Mouse (Mus musculus) cerebellum, adult 2 months (tissue): ENCODE results near the gene Pygl. TPM values are rescaled to one million over a fixed set of nuclear protein-coding genes. Genes with fewer than 3 reads are reported as not detected.

Experiments used
- DNase-seq, 2 experiments: peaks; one replicate each; pipeline ENCODE4 v3.0.0; 2021
- H3K27ac ChIP-seq: fragments of 200-500 bp; 2 replicates; pipeline ENCODE4 v1.5.1; 2012; ENCODE audit warnings: low read length, control low read depth, inconsistent platforms; ENCODE audit not compliant: insufficient read depth
- H3K27me3 ChIP-seq: fragments of 200-500 bp; 2 replicates; pipeline ENCODE4 v1.6.1; 2012; ENCODE audit warnings: inconsistent platforms, mild to moderate bottlenecking, low read length, moderate library complexity; ENCODE audit not compliant: control insufficient read depth, insufficient read depth
- H3K4me1 ChIP-seq: fragments of 200-500 bp; 2 replicates; pipeline ENCODE4 v1.6.1; 2011; ENCODE audit warnings: low read length; ENCODE audit not compliant: control insufficient read depth, insufficient read depth
- H3K4me3 ChIP-seq: fragments of 200-500 bp; replicated peaks from 2 replicates; pipeline ENCODE3; 2011; ENCODE audit warnings: mild to moderate bottlenecking, low read depth, low read length, control low read depth; ENCODE audit not compliant: insufficient read depth
- CTCF ChIP-seq: fragments of 200-500 bp; IDR thresholded peaks from 2 replicates; pipeline ENCODE4 v1.5.1; 2011; ENCODE audit warnings: low read depth, mild to moderate bottlenecking, control low read depth, low read length, moderate library complexity, borderline replicate concordance; ENCODE audit not compliant: insufficient read depth
- POLR2A ChIP-seq: fragments of 200-500 bp; IDR thresholded peaks from 2 replicates; pipeline ENCODE4 v1.6.1; 2011; ENCODE audit warnings: low read length, control low read depth, borderline replicate concordance; ENCODE audit not compliant: insufficient read depth
- WGBS: fragments of 180-500 bp; shearing (Covaris S2); methylation state at CpG from one replicate; pipeline ENCODE4 v1.1.7; 2018; 5-methylcytosine and 5-hydroxymethylcytosine counted together
- polyA plus RNA-seq: library from polyadenylated mRNA; depleted of rRNA; stranded (reverse); fragments of >200 nt; gene quantifications from 2 replicates; pipeline ENCODE4 v1.2.3, GENCODE M21; 2012

The Pygl gene
- polyA plus RNA-seq, 1 experiment: 1.9 TPM

- DNase-seq: peak; percentile 35 to 37
- 8% methylated on average over 6 of the region's 6 CpGs for WGBS
- Histone ChIP-seq H3K4me1 (no peaks in the 10 kb centered on the region; the same call in 1 of the 2 replicates), H3K4me3 (no peak overlapping the region), H3K27ac (no peak overlapping the region), H3K27me3 (no peaks in the 10 kb centered on the region)
- TF ChIP-seq CTCF: peak; percentile 82
- TF ChIP-seq POLR2A: no peak
Measured at GRCm38 (mm10) chr12:70234411-70234810, 3.1 kb upstream of the Pygl start.

- H3K4me1 ChIP-seq: no peaks in the 10 kb centered on the region; the same call in 1 of the 2 replicates
- H3K4me3 ChIP-seq: no peak overlapping the region
- no peaks in the 10 kb centered on the region for H3K27me3 ChIP-seq
- TF ChIP-seq CTCF (no peak), POLR2A (no peak)
- no peak overlapping the region for H3K27ac ChIP-seq
- 93% methylated on average over 6 of the region's 6 CpGs for WGBS
- no peak for DNase-seq
Measured at GRCm38 (mm10) chr12:70233637-70234315, 2.5 kb upstream of the Pygl start.

GRCm38 (mm10) chr12:70232020-70232544 lies 794 bp upstream of the Pygl start:
- Histone ChIP-seq H3K4me1 (peaks cover 4% of the 10 kb centered on the region), H3K27me3 (no peaks in the 10 kb centered on the region; the same call in 1 of the 2 replicates), H3K4me3 (no peak overlapping the region), H3K27ac (no peak overlapping the region)
- WGBS: 14% methylated on average over 5 of the region's 5 CpGs
- TF ChIP-seq POLR2A: no peak
- no peak for TF ChIP-seq CTCF
- DNase-seq: no peak

- WGBS: 77% methylated on average over 11 of the region's 11 CpGs
- TF ChIP-seq CTCF: no peak
- TF ChIP-seq POLR2A: no peak
- H3K4me1 ChIP-seq: peaks cover 5% of the 10 kb centered on the region
- H3K27me3 ChIP-seq: peaks cover 3% of the 10 kb centered on the region; the same call in 1 of the 2 replicates
- no peak overlapping the region for H3K27ac ChIP-seq
- H3K4me3 ChIP-seq: no peak overlapping the region
- DNase-seq: no peak
Measured at GRCm38 (mm10) chr12:70228155-70228554, 3.1 kb downstream of the Pygl start.

GRCm38 (mm10) chr12:70227121-70227932 lies 4.0 kb downstream of the Pygl start:
- WGBS: 6% methylated on average over 52 of the region's 52 CpGs
- Histone ChIP-seq H3K27ac (no peak overlapping the region), H3K27me3 (peaks cover 3% of the 10 kb centered on the region; the same call in 1 of the 2 replicates), H3K4me3 (peak overlapping the region; percentile 24), H3K4me1 (peaks cover 5% of the 10 kb centered on the region)
- no peak for DNase-seq
- no peak for TF ChIP-seq POLR2A
- TF ChIP-seq CTCF: no peak

- H3K4me3 ChIP-seq: no peak overlapping the region
- TF ChIP-seq CTCF (no peak), POLR2A (no peak)
- WGBS: 67% methylated on average over 5 of the region's 5 CpGs
- H3K27me3 ChIP-seq: peaks cover 3% of the 10 kb centered on the region; the same call in 1 of the 2 replicates
- H3K27ac ChIP-seq: no peak overlapping the region
- H3K4me1 ChIP-seq: peaks cover 5% of the 10 kb centered on the region
- no peak for DNase-seq
Measured at GRCm38 (mm10) chr12:70226655-70227054, 4.6 kb downstream of the Pygl start.

- 84% methylated on average over 4 of the region's 4 CpGs for WGBS
- H3K4me1 ChIP-seq: peaks cover 5% of the 10 kb centered on the region
- no peak overlapping the region for H3K27ac ChIP-seq
- no peak overlapping the region for H3K4me3 ChIP-seq
- H3K27me3 ChIP-seq: peaks cover 3% of the 10 kb centered on the region; the same call in 1 of the 2 replicates
- TF ChIP-seq CTCF (no peak), POLR2A (no peak)
- no peak for DNase-seq
Measured at GRCm38 (mm10) chr12:70223331-70223730, 8.0 kb downstream of the Pygl start.
